Mouse (Mus musculus) brain, embryonic 14.5 days (tissue): ENCODE measurements around the gene Wfdc1. TPM values are rescaled to one million over a fixed set of nuclear protein-coding genes. Genes with fewer than 3 reads are reported as not detected.

Source experiments
- DNase-seq: peaks from one replicate; pipeline ENCODE4 v3.0.0-alpha.2; 2011; ENCODE audit warnings: low read depth
- CTCF ChIP-seq: fragments of 200-500 bp; IDR thresholded peaks from 2 replicates; pipeline ENCODE4 v1.5.1; 2012; ENCODE audit warnings: inconsistent platforms, mild to moderate bottlenecking, moderate library complexity, borderline replicate concordance; ENCODE audit not compliant: insufficient read depth, insufficient read length; ENCODE audit errors: extremely low read depth
- POLR2A ChIP-seq: fragments of 200-500 bp; IDR thresholded peaks from 2 replicates; pipeline ENCODE4 v1.6.1; 2012; ENCODE audit warnings: mild to moderate bottlenecking, inconsistent platforms, borderline replicate concordance; ENCODE audit not compliant: poor library complexity, insufficient read depth, insufficient read length, severe bottlenecking; ENCODE audit errors: extremely low read depth
- polyA plus RNA-seq: library from polyadenylated mRNA; depleted of rRNA; stranded (reverse); fragments of >200 nt; gene quantifications from 2 replicates; pipeline ENCODE4 v1.2.3, GENCODE M21; 2012

Wfdc1 gene
- polyA plus RNA-seq, 1 experiment = 3.1 TPM

GRCm38 (mm10) chr8:119627613-119628359 is 38.4 kb upstream of the Wfdc1 start:
- no peak for TF ChIP-seq POLR2A
- TF ChIP-seq CTCF = no peak
- no peak for DNase-seq

GRCm38 (mm10) chr8:119630841-119631240 is 35.3 kb upstream of the Wfdc1 start:
- TF ChIP-seq POLR2A (no peak), CTCF (no peak)
- DNase-seq = peak; percentile 43

- no peak for TF ChIP-seq CTCF
- TF ChIP-seq POLR2A = no peak
- no peak for DNase-seq
Observed at GRCm38 (mm10) chr8:119632246-119632645, 33.9 kb upstream of the Wfdc1 start.

- no peak for DNase-seq
- no peak for TF ChIP-seq POLR2A
- TF ChIP-seq CTCF = no peak
Observed at GRCm38 (mm10) chr8:119632909-119633308, 33.3 kb upstream of the Wfdc1 start.

- TF ChIP-seq CTCF = no peak
- TF ChIP-seq POLR2A = no peak
- DNase-seq = peak; percentile 31
Observed at GRCm38 (mm10) chr8:119634616-119635336, 31.4 kb upstream of the Wfdc1 start.

- TF ChIP-seq POLR2A = no peak
- TF ChIP-seq CTCF = no peak
- peak; percentile 5 for DNase-seq
Observed at GRCm38 (mm10) chr8:119635378-119635777, 30.8 kb upstream of the Wfdc1 start, which contains the start of gene Kcng4. TSS of gene Kcng4 (minus strand) at chr8:119635680.

GRCm38 (mm10) chr8:119635958-119636357 is 30.2 kb upstream of the Wfdc1 start:
- no peak for DNase-seq
- TF ChIP-seq POLR2A (no peak), CTCF (no peak)

GRCm38 (mm10) chr8:119636766-119637165 is 29.4 kb upstream of the Wfdc1 start:
- TF ChIP-seq POLR2A (no peak), CTCF (no peak)
- DNase-seq = no peak

- TF ChIP-seq POLR2A (no peak), CTCF (no peak)
- no peak for DNase-seq
Observed at GRCm38 (mm10) chr8:119637381-119637780, 28.8 kb upstream of the Wfdc1 start.

- TF ChIP-seq POLR2A (no peak), CTCF (no peak)
- peak; percentile 47 for DNase-seq
Observed at GRCm38 (mm10) chr8:119638261-119638660, 27.9 kb upstream of the Wfdc1 start.

- TF ChIP-seq POLR2A (no peak), CTCF (no peak)
- no peak for DNase-seq
Observed at GRCm38 (mm10) chr8:119639798-119640197, 26.4 kb upstream of the Wfdc1 start.
